Mouse (Mus musculus): ENCODE results near the gene Far2.

The Far2 gene

DNA sequence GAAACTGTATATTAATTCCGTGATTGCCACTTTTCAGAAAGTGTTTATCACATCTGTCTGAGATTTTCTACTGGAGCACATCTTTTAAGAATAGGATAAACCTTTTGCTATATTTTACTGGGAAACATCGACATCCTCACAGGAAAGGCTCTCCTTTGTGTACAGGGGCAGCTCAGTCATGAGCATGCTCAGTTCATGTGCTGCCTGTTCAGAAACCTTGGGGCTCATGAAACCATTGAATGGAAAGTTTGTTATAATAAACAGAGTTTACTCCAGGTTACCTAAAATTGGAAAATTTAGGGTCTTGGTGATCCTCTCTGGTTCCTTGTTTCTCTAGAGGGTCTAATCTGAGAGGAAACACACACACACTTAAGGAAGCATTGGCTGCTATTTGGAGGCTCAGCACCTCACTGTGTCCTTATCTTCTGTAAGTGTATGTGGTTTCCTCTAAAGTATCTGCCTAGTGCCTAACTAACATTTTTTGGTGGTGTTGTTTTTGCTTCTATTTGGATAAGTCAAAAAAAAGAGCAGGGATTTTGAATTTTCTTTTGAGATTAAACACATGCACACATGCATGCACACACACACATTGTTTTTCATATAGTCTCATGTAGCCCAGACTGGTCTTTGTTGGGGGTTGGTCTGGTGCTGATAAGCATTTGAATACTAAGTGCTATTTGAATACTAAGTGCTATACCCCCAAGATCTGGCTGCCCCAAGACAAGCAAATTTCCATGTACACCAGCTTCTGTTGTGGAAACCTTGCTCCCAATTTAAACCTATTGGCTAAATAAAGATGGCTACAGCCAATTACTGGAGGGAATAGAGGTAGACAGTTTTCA lies 171.4 kb downstream of the Far2 start:
- in situ Hi-C loops (cut with MboI, MseI): no loop called here

DNA sequence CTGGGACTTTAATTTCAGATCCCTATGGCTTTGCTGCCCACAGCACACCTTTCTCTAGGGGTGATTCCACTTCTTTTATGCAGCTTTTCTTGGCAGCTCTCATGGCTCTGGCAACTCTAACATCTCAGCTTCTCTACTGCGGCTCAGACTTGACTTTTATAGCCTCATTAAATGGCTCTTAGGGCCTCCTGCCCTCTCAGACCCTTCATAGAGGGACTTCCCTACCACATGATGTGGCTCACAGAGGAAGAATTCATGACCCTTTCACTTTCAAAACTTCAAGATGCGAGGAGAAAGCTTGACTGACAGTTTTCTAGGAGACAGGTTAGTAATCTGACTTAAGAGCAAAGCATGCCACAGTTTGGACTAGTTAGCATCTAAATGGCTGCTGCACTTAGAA lies 175.6 kb downstream of the Far2 start:
- in situ Hi-C loops (cut with MboI, MseI): no loop called here

DNA sequence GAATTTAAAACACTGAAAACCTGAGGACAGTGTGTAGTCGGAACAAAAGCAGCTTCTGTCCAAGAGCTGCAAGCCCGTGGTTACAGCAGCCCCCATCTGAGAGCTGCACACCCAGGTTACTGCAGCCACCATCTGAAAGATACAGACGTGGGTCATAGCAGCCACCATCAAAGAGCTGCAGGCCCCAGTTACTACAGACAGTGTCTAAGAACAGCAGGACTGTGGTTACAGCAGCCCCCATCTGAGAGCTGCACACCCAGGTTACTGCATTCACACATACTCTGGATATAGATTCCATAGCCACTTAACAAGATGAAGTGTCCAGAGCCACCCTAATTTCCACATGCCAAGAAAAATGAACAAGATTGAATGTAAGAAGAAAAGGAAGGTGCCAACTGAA lies 180.5 kb downstream of the Far2 start:
- in situ Hi-C loops (cut with MboI, MseI): loop anchor here (5.0 kb wide), 1 partner anchor 680 kb away; no protein-coding TSS in a partner anchor
